Mouse (Mus musculus): ENCODE measurements around the gene Cap2. TPM values are rescaled to one million over a fixed set of nuclear protein-coding genes. Genes with fewer than 3 reads are reported as not detected.

Gene Cap2
- total and polyA plus RNA-seq, 3 experiments = 14.8 to 120 (median 22.3) TPM

GRCm38 (mm10) chr13:46508823-46509222 lies 7.2 kb downstream of the Cap2 start:
- Histone ChIP-seq H3K4me3 (ENCODE audit: control insufficient read depth in 1 of 2, insufficient read depth in 1 of 2, low read depth in 2 of 2, low read length in 2 of 2) (no peak overlapping the region), H3K79me2 (ENCODE audit: control insufficient read depth, insufficient read depth, low read length, poor library complexity) (no peaks in the 10 kb centered on the region), H3K9me3 (replicated peaks; ENCODE audit: insufficient read depth, low read length) (no peaks in the 10 kb centered on the region)

GRCm38 (mm10) chr13:46510460-46510859 lies 8.8 kb downstream of the Cap2 start:
- TF ChIP-seq TCF12 (IDR thresholded peaks at IDR 0.05; ENCODE audit: low read depth, low read length) (no peak), TAL1 (IDR thresholded peaks at IDR 0.05; ENCODE audit: low read length) (no peak), MYC (IDR thresholded peaks at IDR 0.05; ENCODE audit: low read depth, low read length) (no peak), POLR2A (IDR thresholded peaks at IDR 0.05; ENCODE audit: control insufficient read depth in 1 of 2, insufficient read depth in 1 of 2, low read depth in 1 of 2, low read length in 2 of 2, poor library complexity in 1 of 2) (no peak), USF1 (IDR thresholded peaks at IDR 0.05; ENCODE audit: low read depth, low read length) (no peak), UBTF (IDR thresholded peaks at IDR 0.05; ENCODE audit: borderline replicate concordance, insufficient read depth, low read depth, low read length) (no peak), RAD21 (IDR thresholded peaks at IDR 0.05; ENCODE audit: low read depth, low read length) (no peak)
- H3K27ac ChIP-seq (ENCODE audit: control insufficient read depth, low read depth, low read length) = no peak overlapping the region
- no peaks in the 10 kb centered on the region for H3K27me3 ChIP-seq (ENCODE audit: control insufficient read depth in 1 of 2, insufficient read depth in 2 of 2, low read length in 2 of 2)
- no peak overlapping the region for H3K4me3 ChIP-seq (ENCODE audit: control insufficient read depth in 1 of 2, insufficient read depth in 1 of 2, low read depth in 2 of 2, low read length in 2 of 2)
- no peaks in the 10 kb centered on the region for H3K79me2 ChIP-seq (ENCODE audit: control insufficient read depth, insufficient read depth, low read length, poor library complexity)
- H3K36me3 ChIP-seq (ENCODE audit: control insufficient read depth in 1 of 2, insufficient read depth in 2 of 2, low read length in 2 of 2) = peaks cover 0 to 23% of the 10 kb centered on the region in 2 experiments; a peak in 2 of 4 replicates
- H3K4me1 ChIP-seq (ENCODE audit: control insufficient read depth in 1 of 2, insufficient read depth in 2 of 2, low read length in 2 of 2) = peaks cover 19 to 23% of the 10 kb centered on the region in 2 experiments
- no peak overlapping the region for H3K9ac ChIP-seq (ENCODE audit: control insufficient read depth, low read depth, low read length, poor library complexity, severe bottlenecking)
- no peak for DNase-seq (ENCODE audit: low read depth, low spot score)
- no peaks in the 10 kb centered on the region for H3K9me3 ChIP-seq (replicated peaks; ENCODE audit: insufficient read depth, low read length)

More at GRCm38 (mm10) chr13:46508823-46509222, 7.2 kb downstream of the Cap2 start:
- no peaks in the 10 kb centered on the region for H3K27me3 ChIP-seq (ENCODE audit: control insufficient read depth in 1 of 2, insufficient read depth in 2 of 2, low read length in 2 of 2)
- DNase-seq (ENCODE audit: low read depth, low spot score) = peak; percentile 48
- peaks cover 0 to 10% of the 10 kb centered on the region in 2 experiments; a peak in 2 of 4 replicates for H3K36me3 ChIP-seq (ENCODE audit: control insufficient read depth in 1 of 2, insufficient read depth in 2 of 2, low read length in 2 of 2)
- H3K27ac ChIP-seq (ENCODE audit: control insufficient read depth, low read depth, low read length) = no peak overlapping the region
- peak; percentile 45; the same call in 1 of the 2 replicates for TF ChIP-seq TCF12 (IDR thresholded peaks at IDR 0.05; ENCODE audit: low read depth, low read length)
- 0 out of 2 replicates have a peak, but pooled peaks have one; percentile 12 for TF ChIP-seq MYB (IDR thresholded peaks at IDR 0.05; ENCODE audit: low read depth, low read length)
- no peak for TF ChIP-seq MAFK (IDR thresholded peaks at IDR 0.05; ENCODE audit: borderline replicate concordance, low read depth, low read length)
- no peak for TF ChIP-seq USF2 (IDR thresholded peaks at IDR 0.05; ENCODE audit: borderline replicate concordance in 1 of 2, insufficient read depth in 1 of 2, low read depth in 1 of 2, low read length in 2 of 2)
- no peak for TF ChIP-seq MXI1 (IDR thresholded peaks at IDR 0.05; ENCODE audit: low read depth, low read length)
- TF ChIP-seq TBP (IDR thresholded peaks at IDR 0.05; ENCODE audit: low read depth, low read length) = no peak
- peak; percentile 68 to 73 for TF ChIP-seq EP300 (IDR thresholded peaks at IDR 0.05; ENCODE audit: low read depth in 1 of 2, low read length in 2 of 2)
- TF ChIP-seq POLR2AphosphoS5 (IDR thresholded peaks at IDR 0.05; ENCODE audit: borderline replicate concordance, low read depth, low read length) = no peak
- no peak for TF ChIP-seq HCFC1 (IDR thresholded peaks at IDR 0.05; ENCODE audit: low read depth, low read length)
- no peak for TF ChIP-seq POLR2AphosphoS2 (IDR thresholded peaks at IDR 0.05; ENCODE audit: low read length)
- TF ChIP-seq RCOR1 (IDR thresholded peaks at IDR 0.05; ENCODE audit: low read depth, low read length) = 0 out of 2 replicates have a peak, but pooled peaks have one; percentile 18
- TF ChIP-seq ZC3H11A (IDR thresholded peaks at IDR 0.05; ENCODE audit: low read depth, low read length) = no peak
- no peak for TF ChIP-seq CHD1 (IDR thresholded peaks at IDR 0.05; ENCODE audit: low read depth, low read length)
- no peak for TF ChIP-seq CHD2 (IDR thresholded peaks at IDR 0.05; ENCODE audit: low read length)
- TF ChIP-seq ETS1 (IDR thresholded peaks at IDR 0.05; ENCODE audit: low read depth, low read length) = peak; percentile 40; the same call in 1 of the 2 replicates
- TF ChIP-seq MAZ (IDR thresholded peaks at IDR 0.05; ENCODE audit: low read depth, low read length) = no peak
- peak; percentile 20; the same call in 1 of the 2 replicates for TF ChIP-seq TAL1 (IDR thresholded peaks at IDR 0.05; ENCODE audit: low read length)
- no peak for TF ChIP-seq USF1 (IDR thresholded peaks at IDR 0.05; ENCODE audit: low read depth, low read length)
- no peak for TF ChIP-seq MYC (IDR thresholded peaks at IDR 0.05; ENCODE audit: low read depth, low read length)
- peak; percentile 58 for TF ChIP-seq GATA1 (IDR thresholded peaks at IDR 0.05; ENCODE audit: low read depth, low read length)
- no peak for TF ChIP-seq ZKSCAN1 (IDR thresholded peaks at IDR 0.05; ENCODE audit: low read depth, low read length)
- peak; percentile 58; the same call in 1 of the 2 replicates for TF ChIP-seq ZNF384 (IDR thresholded peaks at IDR 0.05; ENCODE audit: low read depth, low read length)
- peaks cover 6 to 7% of the 10 kb centered on the region in 2 experiments for H3K4me1 ChIP-seq (ENCODE audit: control insufficient read depth in 1 of 2, insufficient read depth in 2 of 2, low read length in 2 of 2)
- H3K9ac ChIP-seq (ENCODE audit: control insufficient read depth, low read depth, low read length, poor library complexity, severe bottlenecking) = no peak overlapping the region
